Mouse (Mus musculus): ENCODE measurements around the gene Ntn4. TPM values are rescaled to one million over a fixed set of nuclear protein-coding genes. Genes with fewer than 3 reads are reported as not detected.

The Ntn4 gene
- 6.5 and 7.5 TPM in 2 replicates for polyA plus RNA-seq (2012; rRNA removed)

DNA sequence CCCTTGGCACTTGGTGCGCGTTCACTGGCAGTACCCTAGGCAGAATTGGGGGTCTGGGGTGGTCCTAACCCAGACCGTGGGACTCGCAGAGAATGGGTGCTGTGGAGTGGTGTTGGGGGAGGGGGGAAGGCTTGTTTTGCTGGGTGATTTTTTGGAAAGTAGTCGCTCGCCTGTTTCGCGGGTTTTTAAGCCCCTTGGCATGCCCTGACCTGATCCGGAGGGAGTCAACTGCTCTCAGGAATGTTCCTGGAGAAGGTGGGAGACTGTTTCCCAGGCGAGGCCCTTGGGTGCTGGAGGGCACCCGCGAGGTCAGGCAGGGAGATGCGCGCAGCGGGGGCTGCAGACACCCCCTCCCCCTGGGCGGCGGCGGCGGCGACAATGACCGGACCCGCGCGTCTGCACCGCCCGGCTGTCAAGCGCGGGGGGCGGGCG lies at the start of gene Ntn4:
TSS of gene Ntn4 (plus strand) at position 161 of the 432 bp plus-strand sequence.

Other genes with a start within 250 kb of the Ntn4 start
- 36.4 and 53.8 TPM in 2 replicates for gene Lta4h, start 187.3 kb upstream of the Ntn4 start, polyA plus RNA-seq (2012; rRNA removed)
- gene Hal, start 151.9 kb upstream of the Ntn4 start, polyA plus RNA-seq (2012; rRNA removed), result 0.15 and 0.51 TPM in 2 replicates
- gene Amdhd1, start 100.6 kb upstream of the Ntn4 start, polyA plus RNA-seq (2012; rRNA removed), result 0.06 and 0.11 TPM in 2 replicates
- not detected in 2 replicates for gene Ccdc38, start 100.0 kb upstream of the Ntn4 start, polyA plus RNA-seq (2012; rRNA removed)
- 4.5 and 11.3 TPM in 2 replicates for gene Snrpf, start 51.0 kb upstream of the Ntn4 start, polyA plus RNA-seq (2012; rRNA removed)
- not detected in 2 replicates for gene Usp44, start 190.9 kb downstream of the Ntn4 start, polyA plus RNA-seq (2012; rRNA removed)

Measured in stomach, adult 2 months (tissue).